Mouse (Mus musculus): ENCODE measurements at regions not wholly inside any gene's neighbourhood (a gene's known extent, or its start where the extent isn't known, plus 50 kb on each side); places are given as distances from the start of the nearest gene placed in this dataset.

DNA sequence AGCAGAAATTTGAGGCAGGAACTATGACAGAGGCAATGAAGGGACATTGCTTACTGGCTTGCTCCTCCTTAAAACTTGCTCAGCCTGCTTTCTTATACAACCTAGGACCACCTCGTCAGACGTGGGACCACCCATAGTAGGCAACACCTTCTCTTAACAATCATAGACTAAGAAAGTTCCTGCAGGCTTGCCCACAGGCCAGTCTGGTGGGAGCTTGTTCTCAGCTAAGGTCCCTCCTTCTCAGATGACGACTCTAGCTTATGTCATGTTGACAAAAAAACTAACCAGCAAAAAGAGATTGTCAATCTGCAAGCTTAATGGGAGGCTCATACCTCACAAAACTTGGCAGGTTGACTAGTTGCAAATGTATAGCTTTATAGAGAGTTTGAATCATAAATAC, 56.5 kb upstream of the Lsm6 start:
- DNase-seq (ENCODE audit: low spot score in 2 of 2): no peak

DNA sequence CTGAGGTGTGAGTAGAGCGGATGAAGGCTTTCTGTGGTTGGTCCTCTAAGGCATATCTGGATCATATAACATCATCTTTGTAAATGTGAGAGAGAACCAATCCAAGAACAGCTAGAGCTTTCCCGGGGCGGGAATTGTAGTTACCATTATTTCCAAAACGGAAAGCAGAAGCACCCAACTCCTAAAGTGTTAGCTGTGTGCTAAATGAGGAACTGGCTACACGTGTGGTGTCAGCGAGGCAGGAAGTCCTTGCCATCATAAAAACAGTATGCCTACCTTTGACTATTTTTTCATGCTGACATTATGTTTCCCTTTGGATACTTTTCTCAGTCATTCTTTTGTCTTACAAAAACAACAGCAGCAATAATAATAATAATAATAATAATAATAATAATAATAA, 68.8 kb upstream of the Lsm6 start:
- no peak for DNase-seq (ENCODE audit: low spot score in 2 of 2)

DNA sequence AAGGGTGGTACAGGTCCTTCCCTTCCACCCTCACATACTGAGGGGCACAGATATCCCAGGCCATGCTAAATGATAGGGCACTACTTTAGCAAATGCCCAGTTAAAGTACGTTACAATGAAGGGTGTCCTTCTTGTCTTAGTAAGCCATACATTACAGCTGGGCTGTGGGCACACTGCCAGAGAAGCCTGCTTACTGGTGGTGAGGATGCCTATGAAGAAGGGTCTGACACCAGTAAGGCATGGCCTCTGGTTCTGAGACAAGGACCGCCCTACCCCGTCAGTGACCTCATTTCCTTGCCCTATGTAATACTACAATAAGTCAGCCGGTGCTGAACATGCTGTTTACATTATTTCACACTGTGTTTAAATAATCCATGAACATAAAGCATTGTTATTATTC, 69.6 kb upstream of the Lsm6 start:
- DNase-seq (ENCODE audit: low spot score in 2 of 2): no peak

DNA sequence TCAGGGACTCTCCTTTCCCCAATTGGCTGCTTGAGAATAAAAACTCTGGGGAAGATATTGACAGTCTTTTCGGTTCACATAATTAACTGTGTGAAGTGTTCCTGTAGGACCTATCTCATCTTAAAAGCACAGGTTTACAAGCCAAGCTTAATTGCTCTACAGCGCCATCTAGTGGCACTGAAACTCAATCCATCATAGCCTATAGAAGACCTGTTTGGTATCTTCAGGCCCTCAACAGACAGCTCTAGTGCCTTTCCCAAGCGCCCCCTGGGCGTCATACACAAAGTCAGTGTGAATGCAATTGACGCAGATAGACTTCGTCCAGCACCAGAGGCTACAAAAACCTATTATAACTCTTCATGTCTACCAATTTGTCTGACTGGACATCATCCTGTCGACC, 78.9 kb upstream of the Lsm6 start:
- DNase-seq (ENCODE audit: low spot score in 2 of 2): peak; percentile 52 to 77

DNA sequence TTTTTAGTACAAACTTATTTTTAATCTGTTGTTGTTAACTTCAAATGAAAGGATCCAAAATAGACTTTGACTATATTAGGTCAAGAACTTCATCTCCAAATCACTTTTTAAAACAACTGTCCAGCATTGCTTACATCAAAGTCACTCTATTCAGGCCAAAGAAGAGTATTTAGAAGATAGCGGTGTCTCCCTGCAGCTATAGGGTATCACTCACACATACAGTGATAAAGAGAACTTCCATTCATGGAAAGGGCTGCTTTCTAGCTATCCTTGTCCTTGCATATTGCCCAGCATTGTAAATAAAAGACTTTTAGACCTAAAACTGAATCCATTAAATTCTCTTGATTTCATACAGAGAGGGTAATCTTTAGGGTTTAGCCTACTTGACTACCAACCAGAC, 82.1 kb upstream of the Lsm6 start:
- DNase-seq (ENCODE audit: low spot score in 2 of 2): no peak

DNA sequence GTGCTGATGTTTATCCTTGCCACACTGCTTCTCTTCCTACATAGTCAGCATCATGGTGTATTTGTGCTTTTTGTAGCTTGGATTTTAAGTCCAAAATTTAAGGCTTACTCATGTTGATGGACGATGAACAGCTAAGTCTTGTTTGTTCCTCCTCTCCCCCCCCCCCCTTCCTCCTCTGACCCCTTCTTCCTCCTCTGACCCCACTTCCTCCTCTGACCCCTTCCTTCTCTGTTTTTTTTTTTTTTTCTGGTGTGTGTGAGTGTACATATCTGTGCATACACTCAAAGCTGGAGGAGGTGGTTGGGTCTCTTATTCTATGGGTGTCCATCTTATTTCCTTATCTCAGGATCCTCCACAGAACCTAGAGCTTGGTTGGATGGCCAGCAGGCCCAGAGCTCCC, 87.0 kb upstream of the Lsm6 start:
- no peak for DNase-seq (ENCODE audit: low spot score in 2 of 2)

DNA sequence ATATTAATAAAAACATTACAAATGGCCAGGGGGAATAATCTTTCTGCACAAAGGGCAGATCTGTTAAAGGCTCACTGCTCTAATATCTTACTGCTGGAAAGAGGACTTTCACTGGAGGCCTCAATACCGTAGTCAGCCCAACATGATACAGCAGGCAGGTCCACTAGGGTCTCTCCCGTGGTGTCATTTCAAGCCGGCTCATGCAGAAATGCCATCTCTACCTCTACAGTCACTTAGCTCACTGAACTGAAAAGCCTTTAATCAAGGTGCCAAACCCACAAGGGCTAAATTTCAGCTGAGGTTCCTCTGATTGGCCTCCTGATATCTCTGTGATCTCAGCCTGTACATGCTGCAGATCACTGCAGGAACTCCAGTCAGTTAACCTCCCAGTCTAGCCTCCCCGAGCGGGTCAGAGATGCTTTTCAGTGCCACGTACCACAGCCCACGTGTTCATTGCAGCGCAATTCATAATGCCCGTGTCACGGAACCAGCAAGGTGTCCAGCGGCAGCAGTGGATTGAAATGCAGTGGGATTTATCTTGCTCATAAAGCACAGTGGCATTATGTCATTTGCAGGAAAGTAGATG, 90.4 kb upstream of the Lsm6 start:
- no peak for DNase-seq (ENCODE audit: low spot score in 2 of 2)

DNA sequence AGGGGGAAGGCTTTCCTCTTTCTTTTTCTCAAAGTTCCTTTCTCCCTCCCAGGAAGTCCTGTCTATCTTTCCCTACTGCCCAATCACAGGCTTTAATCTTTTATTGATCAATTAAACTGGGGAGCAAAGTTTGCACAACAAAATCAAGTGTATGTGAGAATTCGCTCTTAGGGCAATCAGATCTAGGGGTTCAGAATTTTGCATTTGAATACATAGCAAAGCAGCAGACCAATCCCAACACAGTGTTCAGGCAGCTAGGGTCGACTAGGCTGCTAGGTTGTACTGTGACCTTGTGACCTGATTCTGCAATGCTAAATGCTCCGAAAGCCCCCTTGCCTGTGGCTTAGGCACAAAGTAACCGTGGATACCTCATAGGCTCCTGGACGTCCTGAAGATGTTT, 91.5 kb upstream of the Lsm6 start:
- DNase-seq (ENCODE audit: low spot score in 2 of 2): no peak

DNA sequence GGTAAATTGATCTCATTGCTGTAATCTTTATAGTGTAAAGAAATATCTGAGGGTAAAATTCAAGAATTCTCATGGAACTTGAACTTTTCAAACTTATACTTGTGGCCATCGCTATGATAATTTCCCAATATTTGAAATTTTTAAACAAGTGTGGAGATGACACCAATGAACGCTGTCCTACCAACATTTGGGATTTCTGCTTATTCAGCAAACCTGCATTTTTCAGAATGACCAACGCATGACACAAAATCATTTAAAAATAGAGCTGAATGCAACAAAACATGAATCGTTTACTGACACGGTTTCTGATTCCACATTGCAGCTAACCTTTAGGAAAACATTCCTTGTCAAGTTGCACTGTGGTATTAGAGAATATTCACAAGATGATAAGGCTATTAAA, 92.9 kb upstream of the Lsm6 start:
- DNase-seq (ENCODE audit: low spot score in 2 of 2): no peak

DNA sequence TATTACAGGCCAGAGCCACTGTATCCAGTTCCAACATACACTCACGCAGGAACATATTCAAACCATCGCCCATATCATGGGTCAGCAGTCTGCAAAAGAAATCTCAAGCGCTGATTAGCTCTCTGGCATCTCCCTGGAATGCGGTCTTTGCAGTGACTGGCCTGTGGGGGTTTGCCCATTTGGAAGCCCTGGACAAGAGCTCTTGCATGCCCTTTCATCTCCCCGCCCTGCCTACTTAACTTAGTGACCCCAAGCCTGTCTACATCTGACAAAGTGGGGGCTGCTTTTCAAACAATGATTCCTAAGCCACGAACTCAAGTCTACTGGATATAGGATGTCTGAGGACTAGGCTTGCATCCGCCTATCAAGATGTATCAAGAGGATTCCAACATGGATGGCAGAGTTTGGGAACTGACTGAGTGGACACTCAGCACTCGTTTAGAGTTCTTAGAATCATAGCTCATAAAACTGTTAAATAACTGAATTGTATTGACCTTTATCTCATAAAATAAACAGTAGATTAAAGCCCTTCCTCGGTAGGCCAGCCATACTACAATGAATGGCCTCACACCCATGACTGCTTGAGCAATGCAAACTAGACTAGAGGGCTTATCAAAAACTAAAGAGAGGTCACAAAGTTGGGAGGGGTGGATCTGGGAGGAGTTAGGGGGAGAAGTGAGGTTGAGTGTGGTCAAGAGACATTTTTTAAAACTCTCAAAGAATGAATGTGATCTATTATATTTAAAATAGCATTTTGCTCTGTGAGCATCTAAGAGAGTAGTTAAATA, 97.4 kb upstream of the Zfp827 start:
- DNase-seq (ENCODE audit: low spot score in 2 of 2): no peak

DNA sequence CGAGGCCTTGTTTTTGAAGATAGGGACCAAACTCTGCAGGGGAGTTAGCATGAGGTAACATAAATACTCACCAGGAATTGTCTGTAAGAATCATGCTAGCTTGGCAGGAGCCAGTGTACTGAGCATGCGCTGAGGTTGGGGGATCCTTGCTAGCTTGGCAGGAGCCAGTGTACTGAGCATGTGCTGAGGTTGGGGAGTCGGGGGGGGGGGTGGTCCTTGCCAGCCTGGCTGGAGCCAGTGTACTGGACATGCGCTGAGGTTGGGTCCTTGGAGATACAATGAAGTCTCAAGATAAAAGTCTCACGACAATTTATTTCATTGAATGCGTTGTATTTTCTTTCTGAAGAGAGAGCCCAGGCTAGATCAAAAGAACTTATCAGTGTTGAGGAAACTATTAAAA, 96.2 kb upstream of the Zfp827 start:
- DNase-seq (ENCODE audit: low spot score in 2 of 2): no peak

DNA sequence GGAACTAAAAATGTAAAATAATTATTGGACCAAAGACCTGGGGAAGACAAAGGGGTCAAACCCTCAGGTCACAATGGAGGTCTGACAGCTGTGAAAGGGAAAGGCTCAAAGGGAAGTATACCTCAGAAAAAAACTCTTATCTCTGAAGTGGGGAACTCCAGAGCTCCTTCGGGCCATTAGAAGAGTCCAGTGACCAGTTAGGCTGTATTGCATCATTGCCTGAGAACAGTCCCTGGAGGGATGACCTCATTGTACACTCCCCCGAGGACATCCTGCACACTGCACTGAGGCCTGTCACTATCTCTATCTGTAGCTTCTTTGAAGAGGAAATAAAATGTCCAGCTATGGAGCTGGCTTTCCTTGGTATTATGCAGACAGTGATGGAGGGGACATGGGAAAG, 88.2 kb upstream of the Zfp827 start:
- DNase-seq (ENCODE audit: low spot score in 2 of 2): no peak

DNA sequence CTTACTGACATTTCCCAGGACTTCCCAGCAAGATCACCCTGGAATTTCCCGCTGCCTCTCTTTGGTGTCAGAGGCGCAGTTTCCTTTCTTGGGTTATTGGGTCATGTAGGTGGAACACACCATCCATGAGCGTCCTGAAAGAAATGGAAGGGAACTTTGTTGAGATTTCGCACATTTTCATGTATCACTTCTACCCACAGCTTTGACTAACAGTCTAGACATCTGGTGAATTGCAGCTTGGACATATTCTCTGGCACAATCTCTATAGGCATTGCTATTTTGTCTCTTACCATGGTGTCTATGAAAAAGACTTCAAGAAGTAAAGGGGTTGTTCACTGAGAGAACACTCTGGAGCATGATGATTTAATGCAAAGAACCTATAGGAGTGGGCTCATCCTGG, 86.7 kb upstream of the Zfp827 start:
- DNase-seq (ENCODE audit: low spot score in 2 of 2): no peak

DNA sequence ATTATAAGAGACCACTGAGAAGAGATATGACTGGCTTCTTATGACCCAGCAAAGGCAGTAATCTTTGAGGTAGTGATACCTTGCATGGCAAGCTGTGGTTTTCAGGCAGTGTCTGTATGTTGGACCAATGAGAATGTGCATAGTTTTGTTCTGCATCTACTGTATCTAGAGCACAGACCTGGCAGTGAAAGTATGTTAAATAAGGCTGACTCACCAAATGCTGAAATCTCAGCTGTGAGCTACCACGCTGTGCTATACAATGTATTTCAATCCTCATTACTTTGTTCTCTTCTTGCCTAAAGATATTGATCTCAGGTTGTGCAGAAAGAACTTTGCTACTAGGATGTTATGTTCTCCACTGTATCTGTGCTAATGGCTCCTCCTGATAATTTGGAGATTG, 83.9 kb upstream of the Zfp827 start:
- no peak for DNase-seq (ENCODE audit: low spot score in 2 of 2)

DNA sequence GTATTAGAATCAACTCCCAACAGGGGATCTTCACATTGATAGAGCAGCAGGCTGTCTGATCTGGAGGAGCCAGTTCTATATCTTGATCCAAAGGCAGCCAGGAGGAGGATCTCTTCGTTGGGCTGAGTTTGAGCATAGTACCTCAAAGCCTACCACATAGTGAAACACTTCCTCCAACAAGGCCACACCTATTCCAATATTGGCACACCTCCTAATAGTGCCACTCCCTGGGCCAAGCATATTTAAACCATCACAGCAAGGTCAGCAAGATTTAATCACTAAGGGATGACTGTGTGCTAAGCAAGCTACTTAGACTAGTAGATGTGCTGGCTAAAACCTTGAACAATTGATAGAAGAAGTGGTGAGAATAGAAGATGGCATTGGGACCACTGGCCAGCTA, 82.6 kb upstream of the Zfp827 start:
- no peak for DNase-seq (ENCODE audit: low spot score in 2 of 2)

DNA sequence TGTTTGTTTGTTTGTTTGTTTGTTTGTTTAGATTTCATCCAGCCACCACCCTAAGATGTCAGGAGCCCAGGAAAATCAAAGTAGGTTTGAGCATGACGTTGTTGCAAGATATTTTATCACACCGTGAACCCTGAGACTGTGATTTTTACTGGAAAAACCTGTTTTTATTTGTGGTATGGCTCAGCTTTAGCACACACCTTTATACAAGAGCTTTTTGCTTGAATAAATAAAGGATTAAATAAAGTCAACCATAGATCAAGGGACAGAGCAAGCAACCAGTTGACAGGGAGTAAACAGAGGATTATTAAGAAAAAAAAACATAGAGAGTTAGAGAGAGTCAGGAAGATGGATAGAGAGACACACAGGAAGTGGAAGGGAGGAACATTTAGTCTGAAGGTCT, 82.2 kb upstream of the Zfp827 start:
- no peak for DNase-seq (ENCODE audit: low spot score in 2 of 2)

DNA sequence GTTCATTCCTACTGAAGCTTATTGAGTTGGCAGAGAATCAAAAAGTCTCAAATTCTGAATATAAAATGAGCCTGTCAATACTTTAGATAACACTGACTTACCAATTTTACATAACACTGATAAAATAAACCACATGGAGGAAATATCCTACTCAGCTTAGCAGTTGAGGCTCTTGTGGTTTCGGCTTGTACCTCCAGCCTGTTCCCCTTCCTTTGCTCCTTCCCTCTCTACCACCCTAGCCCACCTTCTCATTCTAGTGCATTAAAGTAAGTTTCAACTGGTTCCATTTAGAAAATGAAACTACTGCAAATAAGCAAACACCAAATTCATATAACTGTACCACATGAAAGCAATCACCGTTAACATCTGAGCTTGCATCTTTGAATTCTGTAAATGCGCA, 53.2 kb upstream of the Zfp827 start:
- no peak for DNase-seq (ENCODE audit: low spot score in 2 of 2)

Measured in spleen, postnatal 10 days (tissue).